Mouse (Mus musculus) effector memory CD4-positive, alpha-beta T cell, adult 7 months (primary cell): ENCODE measurements around the gene Caml. TPM values are rescaled to one million over a fixed set of nuclear protein-coding genes. Genes with fewer than 3 reads are reported as not detected.

Source experiments
- polyA plus RNA-seq: library from polyadenylated mRNA; unstranded; fragments of 100-300 nt; shearing (Covaris generic); gene quantifications from one replicate; pipeline ENCODE4 v1.2.1, GENCODE M21; 2017

Gene Caml
- 23.9 TPM for polyA plus RNA-seq

DNA sequence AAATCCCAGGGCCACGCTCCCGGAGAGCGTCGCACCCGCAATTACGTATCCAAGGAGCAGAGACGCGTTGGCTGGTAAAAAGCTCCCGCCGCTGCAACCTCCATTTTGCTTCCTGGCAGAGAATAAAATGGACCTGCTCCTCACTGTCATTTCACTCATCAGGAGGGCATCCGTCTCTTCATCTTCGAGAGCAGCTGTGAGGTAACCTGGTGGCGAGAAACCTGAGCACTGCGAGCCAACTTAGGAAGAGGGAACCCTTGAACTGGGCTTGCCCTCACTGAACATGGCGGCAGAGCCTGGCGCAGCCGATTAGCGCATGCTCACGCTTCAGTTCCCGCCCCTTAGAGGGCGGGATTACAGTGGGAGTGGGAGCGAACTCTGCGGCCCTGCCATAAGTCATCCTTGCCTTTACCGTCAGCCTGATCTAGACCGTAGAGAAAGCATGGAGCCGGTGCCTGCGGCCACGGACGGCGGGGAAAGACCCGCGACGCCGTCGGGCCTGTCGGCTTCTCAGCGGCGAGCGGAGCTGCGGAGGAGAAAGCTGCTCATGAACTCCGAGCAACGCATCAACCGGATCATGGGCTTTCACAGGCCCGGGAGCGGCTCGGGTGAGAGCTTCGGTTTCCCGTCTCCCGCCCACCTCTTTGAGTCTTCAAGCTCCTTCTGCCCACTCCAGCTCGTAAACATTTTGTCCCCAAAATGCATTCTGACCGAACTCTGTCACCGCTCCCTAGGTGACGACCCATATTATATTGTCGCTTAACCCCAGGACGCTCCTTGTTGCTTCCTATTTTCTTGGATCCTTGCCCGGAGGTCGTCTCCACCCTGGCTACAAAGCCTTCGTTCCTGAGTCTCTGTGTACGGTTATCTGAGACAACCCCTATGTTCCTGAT lies at the start of gene Caml:
Gene Caml, plus strand, starts transcription at position 357 of the 893 bp plus-strand sequence.

DNA sequence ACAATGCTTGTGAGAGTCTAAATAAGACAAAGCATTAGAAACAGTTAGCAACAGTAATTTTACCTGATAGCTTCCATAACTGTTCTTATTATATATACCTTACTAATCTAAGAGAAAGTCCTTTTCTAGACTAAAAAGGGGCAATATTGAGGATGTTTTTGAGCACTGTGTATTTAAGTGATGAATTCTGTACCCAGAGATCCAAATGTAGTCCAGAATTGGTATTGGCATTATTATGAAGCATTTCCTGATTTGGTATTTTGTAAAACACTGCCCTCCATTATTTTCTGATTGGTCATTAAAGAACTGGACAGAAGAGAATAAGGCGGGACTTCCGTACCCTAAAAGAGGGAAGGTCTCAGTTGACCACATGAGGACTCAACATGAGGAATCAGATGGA lies 49.4 kb upstream of the Caml start, which contains the start of gene Tmed9:
Gene Tmed9, plus strand, starts transcription at position 301 of the 400 bp plus-strand sequence.

DNA sequence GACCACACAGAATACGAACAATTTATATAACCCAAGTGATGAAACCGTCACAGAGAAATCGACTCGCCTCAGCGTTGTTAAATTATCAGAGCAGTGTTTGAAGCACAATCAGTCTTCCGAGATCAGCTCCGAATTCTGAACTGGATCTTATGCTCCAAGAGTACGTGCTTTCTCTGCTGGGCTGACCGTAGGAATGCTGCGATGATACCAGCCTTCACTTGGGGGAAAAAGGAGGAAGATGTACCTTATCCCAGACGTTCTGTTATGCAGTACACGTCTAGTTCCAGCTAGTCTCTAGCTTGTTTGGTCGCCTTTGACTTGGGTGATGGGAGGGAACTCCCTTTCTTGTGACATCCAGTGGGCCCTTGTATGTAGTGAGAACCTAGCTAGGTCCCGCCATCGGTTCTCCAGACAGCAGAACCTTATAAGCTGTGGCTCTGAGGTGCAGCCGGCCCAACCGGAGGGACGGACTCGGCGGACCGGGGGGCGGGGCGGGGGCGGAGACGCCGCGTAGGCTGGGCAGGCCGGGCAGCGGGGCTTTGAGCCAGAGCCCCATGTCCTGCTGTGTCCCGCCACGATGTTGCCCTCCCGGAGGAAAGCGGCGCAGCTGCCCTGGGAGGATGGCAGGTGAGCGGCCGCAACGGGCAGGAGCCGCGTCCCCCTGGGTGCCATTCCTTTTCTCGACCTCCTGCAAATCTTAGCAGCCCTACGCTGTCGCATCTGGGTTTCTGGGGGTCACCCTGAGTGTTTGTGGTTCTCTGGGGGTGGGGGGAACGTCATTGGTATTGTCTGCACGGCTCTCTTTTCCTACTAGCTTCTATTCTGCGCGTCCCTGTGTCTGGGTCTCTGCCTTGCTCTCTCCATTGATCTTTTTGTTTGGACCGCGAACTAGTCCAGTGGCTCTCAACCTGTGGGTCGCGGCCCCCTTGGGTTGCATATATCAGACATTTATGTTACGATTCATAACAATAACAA lies 23.0 kb upstream of the Caml start, which contains the start of gene B4galt7:
Gene B4galt7, plus strand, starts transcription at position 331 of the 975 bp plus-strand sequence.

GRCm38 (mm10) chr13:55634639-55635127 lies 11.9 kb downstream of the Caml start, which contains the start of gene Ddx46:
Gene Ddx46 (plus strand): TSS chr13:55635027.

Other genes starting within 250 kb of the Caml start
- 0.28 TPM for gene Slc34a1, start 224.8 kb upstream of the Caml start, polyA plus RNA-seq
- 0.82 TPM for gene Pfn3, start 207.8 kb upstream of the Caml start, polyA plus RNA-seq
- not detected for gene F12, start 196.2 kb upstream of the Caml start, polyA plus RNA-seq
- 345 TPM for gene Grk6, start 177.9 kb upstream of the Caml start, polyA plus RNA-seq
- 8.0 TPM for gene Prr7, start 158.7 kb upstream of the Caml start, polyA plus RNA-seq
- not detected for gene Dbn1, start 134.9 kb upstream of the Caml start, polyA plus RNA-seq
- 8.9 TPM for gene Pdlim7, start 109.3 kb upstream of the Caml start, polyA plus RNA-seq
- gene Dok3, start 93.7 kb upstream of the Caml start, polyA plus RNA-seq, result not detected
- 68.7 TPM for gene Ddx41, start 86.3 kb upstream of the Caml start, polyA plus RNA-seq
- 51.6 TPM for gene Fam193b, start 51.9 kb upstream of the Caml start, polyA plus RNA-seq
- 224 TPM for gene Tmed9, start 49.3 kb upstream of the Caml start, polyA plus RNA-seq
- 34.4 TPM for gene B4galt7, start 23.1 kb upstream of the Caml start, polyA plus RNA-seq
- gene Ddx46, start 12.0 kb downstream of the Caml start, polyA plus RNA-seq, result 70.6 TPM
- 34.0 TPM for gene B230219D22Rik, start 70.1 kb downstream of the Caml start, polyA plus RNA-seq
- 29.3 TPM for gene Txndc15, start 91.6 kb downstream of the Caml start, polyA plus RNA-seq
- gene Pcbd2, start 104.4 kb downstream of the Caml start, polyA plus RNA-seq, result 45.3 TPM
- gene Catsper3, start 161.6 kb downstream of the Caml start, polyA plus RNA-seq, result 0.39 TPM
- gene Pitx1, start 213.2 kb downstream of the Caml start, polyA plus RNA-seq, result not detected